Mouse (Mus musculus) embryonic fibroblast, embryonic 13.5 days (primary cell): ENCODE results near the gene Gad1.

Experiments
- CTCF ChIP-seq: IDR thresholded peaks from 2 replicates; pipeline ENCODE4 v1.5.1; 2011; ENCODE audit warnings: mild to moderate bottlenecking, control low read depth, low read length, moderate library complexity, borderline replicate concordance; ENCODE audit not compliant: insufficient read depth
- POLR2A ChIP-seq: IDR thresholded peaks from 2 replicates; pipeline ENCODE4 v1.6.1; 2011; ENCODE audit warnings: low read depth, mild to moderate bottlenecking, control low read depth, low read length, moderate library complexity

DNA sequence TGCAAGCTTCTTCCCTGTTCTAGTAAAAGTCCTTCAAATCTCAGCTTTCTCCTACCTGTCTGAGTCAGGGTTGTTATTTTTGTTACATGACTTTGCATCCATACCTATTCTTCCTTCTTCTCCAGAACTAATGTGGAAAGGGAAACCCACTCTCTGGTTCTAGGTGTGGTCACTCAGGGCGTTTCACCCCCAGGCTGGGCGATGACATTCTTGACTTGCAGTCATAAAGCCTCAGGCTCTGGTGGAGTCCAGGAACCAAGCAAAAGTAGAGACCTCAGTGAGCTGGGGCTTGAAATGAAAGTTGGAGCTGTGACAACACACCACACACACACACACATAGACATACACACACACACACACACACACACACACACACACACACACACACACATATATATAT, 63.2 kb downstream of the Gad1 start:
- TF ChIP-seq POLR2A (no peak), CTCF (no peak)
